Mouse (Mus musculus) MEL (cell line): Measurements from ENCODE around the gene Adgrl4. TPM values are rescaled to one million over a fixed set of nuclear protein-coding genes. Genes with fewer than 3 reads are reported as not detected.

Experiments
- DNase-seq: peaks from one replicate; pipeline ENCODE4 v3.0.0; 2011; ENCODE audit warnings: low read depth, low spot score
- H3K27ac ChIP-seq: 2 replicates; pipeline ENCODE4 v1.5.1; 2012; ENCODE audit warnings: low read depth, mild to moderate bottlenecking, control low read depth, low read length, moderate library complexity; ENCODE audit not compliant: control insufficient read depth
- H3K27me3 ChIP-seq, 2 experiments: fragments of 150-350 bp in 1 of 2; sonication (generic) in 1 of 2; 2 replicates each; pipeline ENCODE4 v1.6.1; 2012; ENCODE audit warnings: low read length in 2 of 2, mild to moderate bottlenecking in 2 of 2, improper control_type of control experiment in 1 of 2, moderate library complexity in 1 of 2; ENCODE audit not compliant: insufficient read depth in 2 of 2, control insufficient read depth in 1 of 2
- H3K36me3 ChIP-seq, 2 experiments: 2 replicates each; pipeline ENCODE4 v1.6.1; 2012 to 2014; ENCODE audit warnings: low read length in 2 of 2, improper control_type of control experiment in 1 of 2, inconsistent platforms in 1 of 2, mild to moderate bottlenecking in 1 of 2; ENCODE audit not compliant: insufficient read depth in 2 of 2, control insufficient read depth in 1 of 2
- H3K4me1 ChIP-seq, 2 experiments: fragments of 150-350 bp in 1 of 2; sonication (generic) in 1 of 2; 2 replicates each; pipeline ENCODE4 v1.6.1; 2012; ENCODE audit warnings: low read length in 2 of 2, improper control_type of control experiment in 1 of 2, mild to moderate bottlenecking in 1 of 2; ENCODE audit not compliant: insufficient read depth in 2 of 2, control insufficient read depth in 1 of 2
- H3K4me3 ChIP-seq, 2 experiments: fragments of 150-350 bp in 1 of 2; sonication (generic) in 1 of 2; 2 replicates each; pipeline ENCODE4 v1.5.1; 2012; ENCODE audit warnings: low read depth in 2 of 2, low read length in 2 of 2, mild to moderate bottlenecking in 2 of 2, moderate library complexity in 2 of 2, control low read depth in 1 of 2, improper control_type of control experiment in 1 of 2; ENCODE audit not compliant: control insufficient read depth in 1 of 2, insufficient read depth in 1 of 2
- H3K79me2 ChIP-seq: 2 replicates; pipeline ENCODE4 v1.6.1; 2012; ENCODE audit warnings: mild to moderate bottlenecking, low read length, moderate library complexity; ENCODE audit not compliant: control insufficient read depth, poor library complexity, insufficient read depth
- H3K9ac ChIP-seq: 2 replicates; pipeline ENCODE4 v1.6.1; 2012; ENCODE audit warnings: low read depth, mild to moderate bottlenecking, control low read depth, low read length, moderate library complexity; ENCODE audit not compliant: control insufficient read depth, poor library complexity, severe bottlenecking
- H3K9me3 ChIP-seq: fragments of 150-350 bp; sonication (generic); replicated peaks from 2 replicates; pipeline ENCODE4 v1.6.1; 2012; ENCODE audit warnings: mild to moderate bottlenecking, low read length, improper control_type of control experiment, moderate library complexity; ENCODE audit not compliant: insufficient read depth
- BHLHE40 ChIP-seq: IDR thresholded peaks from 2 replicates; pipeline ENCODE4 v1.6.1; 2012; ENCODE audit warnings: low read depth, mild to moderate bottlenecking, inconsistent platforms, low read length, improper control_type of control experiment, borderline replicate concordance
- CHD1 ChIP-seq: IDR thresholded peaks from 2 replicates; pipeline ENCODE4 v1.6.1; 2012; ENCODE audit warnings: low read depth, mild to moderate bottlenecking, inconsistent platforms, low read length, improper control_type of control experiment
- CHD2 ChIP-seq: IDR thresholded peaks from 2 replicates; pipeline ENCODE4 v1.6.1; 2011; ENCODE audit warnings: low read length, improper control_type of control experiment
- CTCF ChIP-seq, 3 experiments: IDR thresholded peaks in 2 of 3; conservative IDR thresholded peaks in 1 of 3; 2 replicates each; pipeline ENCODE4 v1.5.1; 2011 to 2012; ENCODE audit warnings: low read length in 3 of 3, low read depth in 2 of 3, mild to moderate bottlenecking in 2 of 3, improper control_type of control experiment in 1 of 3, inconsistent platforms in 1 of 3, mixed read lengths in 1 of 3, moderate library complexity in 1 of 3; ENCODE audit not compliant: control insufficient read depth in 1 of 3, insufficient read depth in 1 of 3, poor library complexity in 1 of 3, severe bottlenecking in 1 of 3
- EP300 ChIP-seq, 2 experiments: IDR thresholded peaks; 2 replicates each; pipeline ENCODE4 v1.6.1; 2011; ENCODE audit warnings: improper control_type of control experiment in 2 of 2, low read length in 2 of 2, low read depth in 1 of 2, mild to moderate bottlenecking in 1 of 2
- ETS1 ChIP-seq: IDR thresholded peaks from 2 replicates; pipeline ENCODE4 v1.6.1; 2012; ENCODE audit warnings: low read depth, mild to moderate bottlenecking, inconsistent platforms, low read length, improper control_type of control experiment, moderate library complexity
- GABPA ChIP-seq: IDR thresholded peaks from 2 replicates; pipeline ENCODE4 v1.6.1; 2012; ENCODE audit warnings: low read depth, mild to moderate bottlenecking, inconsistent platforms, low read length, improper control_type of control experiment, moderate library complexity
- GATA1 ChIP-seq: IDR thresholded peaks from 2 replicates; pipeline ENCODE4 v1.6.1; 2011; ENCODE audit warnings: low read depth, low read length, improper control_type of control experiment
- HCFC1 ChIP-seq: IDR thresholded peaks from 2 replicates; pipeline ENCODE4 v1.6.1; 2012; ENCODE audit warnings: low read depth, mild to moderate bottlenecking, inconsistent platforms, low read length, improper control_type of control experiment, moderate library complexity
- KAT2A ChIP-seq: conservative IDR thresholded peaks from 2 replicates; pipeline ENCODE4 v1.6.1; 2012; ENCODE audit warnings: low read depth, low read length, improper control_type of control experiment, inconsistent platforms
- MAFK ChIP-seq: IDR thresholded peaks from 2 replicates; pipeline ENCODE4 v1.6.1; 2011; ENCODE audit warnings: low read depth, mild to moderate bottlenecking, low read length, improper control_type of control experiment, borderline replicate concordance
- MEF2A ChIP-seq: IDR thresholded peaks from 2 replicates; pipeline ENCODE4 v1.6.1; 2014; ENCODE audit warnings: low read depth, mild to moderate bottlenecking, inconsistent platforms, low read length, improper control_type of control experiment; ENCODE audit not compliant: poor library complexity, insufficient replicate concordance, severe bottlenecking; ENCODE audit errors: extremely low read depth
- MXI1 ChIP-seq: IDR thresholded peaks from 2 replicates; pipeline ENCODE4 v1.6.1; 2011; ENCODE audit warnings: mild to moderate bottlenecking, low read depth, low read length, improper control_type of control experiment
- NRF1 ChIP-seq: IDR thresholded peaks from 2 replicates; pipeline ENCODE4 v1.6.1; 2014; ENCODE audit warnings: low read depth, mild to moderate bottlenecking, inconsistent platforms, low read length, improper control_type of control experiment, moderate library complexity; ENCODE audit not compliant: poor library complexity, insufficient read depth, severe bottlenecking
- POLR2AphosphoS2 ChIP-seq: IDR thresholded peaks from 2 replicates; pipeline ENCODE4 v1.6.1; 2011; ENCODE audit warnings: low read length, improper control_type of control experiment
- RAD21 ChIP-seq: IDR thresholded peaks from 2 replicates; pipeline ENCODE4 v1.6.1; 2011; ENCODE audit warnings: mild to moderate bottlenecking, low read depth, low read length, improper control_type of control experiment
- RCOR1 ChIP-seq: IDR thresholded peaks from 2 replicates; pipeline ENCODE4 v1.6.1; 2012; ENCODE audit warnings: low read depth, mild to moderate bottlenecking, inconsistent platforms, low read length, improper control_type of control experiment
- SIN3A ChIP-seq: IDR thresholded peaks from 2 replicates; pipeline ENCODE4 v1.6.1; 2012; ENCODE audit warnings: low read length, improper control_type of control experiment, inconsistent platforms
- SMC3 ChIP-seq: IDR thresholded peaks from 2 replicates; pipeline ENCODE4 v1.6.1; 2011; ENCODE audit warnings: low read depth, low read length, improper control_type of control experiment
- TAL1 ChIP-seq: IDR thresholded peaks from 2 replicates; pipeline ENCODE4 v1.6.1; 2012; ENCODE audit warnings: mild to moderate bottlenecking, inconsistent platforms, low read length, moderate library complexity, mixed read lengths
- TCF12 ChIP-seq: IDR thresholded peaks from 2 replicates; pipeline ENCODE4 v1.6.1; 2014; ENCODE audit warnings: low read depth, mild to moderate bottlenecking, inconsistent platforms, low read length, improper control_type of control experiment, moderate library complexity
- USF1 ChIP-seq: IDR thresholded peaks from 2 replicates; pipeline ENCODE4 v1.6.1; 2014; ENCODE audit warnings: low read depth, mild to moderate bottlenecking, inconsistent platforms, low read length, improper control_type of control experiment, moderate library complexity
- USF2 ChIP-seq, 2 experiments: IDR thresholded peaks; 2 replicates each; pipeline ENCODE4 v1.6.1; 2011 to 2012; ENCODE audit warnings: improper control_type of control experiment in 2 of 2, low read length in 2 of 2, borderline replicate concordance in 1 of 2, inconsistent platforms in 1 of 2, low read depth in 1 of 2, mild to moderate bottlenecking in 1 of 2; ENCODE audit not compliant: insufficient read depth in 1 of 2
- ZC3H11A ChIP-seq: IDR thresholded peaks from 2 replicates; pipeline ENCODE4 v1.6.1; 2012; ENCODE audit warnings: low read depth, mild to moderate bottlenecking, inconsistent platforms, low read length, improper control_type of control experiment
- ZMIZ1 ChIP-seq: IDR thresholded peaks from 2 replicates; pipeline ENCODE4 v1.6.1; 2012; ENCODE audit warnings: low read depth, mild to moderate bottlenecking, inconsistent platforms, low read length, improper control_type of control experiment, moderate library complexity
- polyA plus RNA-seq, 2 experiments: library from polyadenylated mRNA; stranded (reverse) in 1 of 2; unstranded in 1 of 2; fragments of >175 nt in 1 of 2; fragments of >200 nt in 1 of 2; gene quantifications; 2 replicates each; pipeline versions ENCODE4 v1.2.1 to v1.2.4; 2012; ENCODE audit warnings: low replicate concordance in 2 of 2, low read depth in 1 of 2; ENCODE audit not compliant: insufficient read length in 2 of 2, insufficient read depth in 1 of 2, missing spikeins in 1 of 2
- total RNA-seq: library from RNA; depleted of rRNA; stranded (reverse); fragments of 300-350 nt; gene quantifications from 2 replicates; pipeline ENCODE4 v1.2.3, GENCODE M21; 2012

The Adgrl4 gene
- total and polyA plus RNA-seq, 3 experiments = not detected

DNA sequence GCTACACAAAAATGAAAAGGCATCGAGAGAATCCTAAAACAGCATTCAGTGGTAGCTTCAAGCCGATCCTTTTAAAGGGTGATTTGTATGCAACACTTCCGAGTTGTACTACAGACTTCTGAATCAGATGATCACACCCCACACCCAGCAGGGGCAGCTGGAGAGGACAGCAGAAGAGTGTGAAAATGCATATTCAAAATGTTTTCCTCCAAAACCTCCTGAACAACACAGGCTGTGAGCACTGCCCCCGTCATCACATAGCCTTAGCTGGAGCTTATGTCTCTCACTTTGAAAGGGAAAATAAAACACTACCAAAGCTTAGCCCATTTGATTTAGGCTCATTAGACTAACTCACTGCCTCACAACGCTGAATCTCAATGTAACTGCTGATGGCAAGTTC is 113.3 kb downstream of the Adgrl4 start:
- no peaks in the 10 kb centered on the region for H3K9me3 ChIP-seq
- H3K4me3 ChIP-seq = no peak overlapping the region
- H3K27ac ChIP-seq = no peak overlapping the region
- H3K36me3 ChIP-seq = no peaks in the 10 kb centered on the region
- H3K79me2 ChIP-seq = no peaks in the 10 kb centered on the region
- no peak for DNase-seq
- H3K4me1 ChIP-seq = no peaks in the 10 kb centered on the region
- TF ChIP-seq SIN3A (no peak), KAT2A (no peak), MEF2A (no peak), EP300 (IDR thresholded peaks at IDR 0.05; ENCODE audit: low read depth in 1 of 2, low read length in 2 of 2) (no peak), POLR2AphosphoS2 (no peak), USF1 (no peak), ETS1 (no peak), GATA1 (no peak)
- TF ChIP-seq, all 39 proteins: peak for 0
- no peaks in the 10 kb centered on the region for H3K27me3 ChIP-seq
- no peak overlapping the region for H3K9ac ChIP-seq

DNA sequence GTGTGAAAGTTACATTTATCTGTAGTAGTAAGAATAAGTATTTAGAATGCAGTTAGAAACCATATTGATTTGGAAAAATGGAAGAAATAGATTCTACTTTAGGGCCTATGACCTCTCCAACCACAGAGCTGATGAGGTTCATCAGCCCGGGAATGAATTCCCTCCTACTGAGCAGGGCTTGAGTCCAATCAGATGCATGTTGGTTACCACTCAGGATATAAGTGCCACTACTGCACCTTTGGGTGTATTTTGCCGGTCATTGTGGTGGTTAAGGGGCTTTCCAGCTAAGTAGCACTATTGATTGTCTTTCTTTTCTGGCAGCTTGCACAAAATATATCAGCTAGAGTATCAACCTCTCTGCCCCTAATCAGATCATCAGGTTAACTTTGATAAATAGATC is 118.9 kb downstream of the Adgrl4 start:
- Histone ChIP-seq H3K27me3 (no peaks in the 10 kb centered on the region), H3K9ac (no peak overlapping the region), H3K27ac (no peak overlapping the region), H3K79me2 (no peaks in the 10 kb centered on the region)
- TF ChIP-seq GABPA (no peak), HCFC1 (no peak), USF2 (IDR thresholded peaks at IDR 0.05; ENCODE audit: borderline replicate concordance in 1 of 2, insufficient read depth in 1 of 2, low read depth in 1 of 2, low read length in 2 of 2) (no peak)
- TF ChIP-seq, all 39 proteins: peak for 0
- no peak for DNase-seq
- Histone ChIP-seq H3K9me3 (no peaks in the 10 kb centered on the region), H3K36me3 (no peaks in the 10 kb centered on the region), H3K4me1 (no peaks in the 10 kb centered on the region), H3K4me3 (no peak overlapping the region)

DNA sequence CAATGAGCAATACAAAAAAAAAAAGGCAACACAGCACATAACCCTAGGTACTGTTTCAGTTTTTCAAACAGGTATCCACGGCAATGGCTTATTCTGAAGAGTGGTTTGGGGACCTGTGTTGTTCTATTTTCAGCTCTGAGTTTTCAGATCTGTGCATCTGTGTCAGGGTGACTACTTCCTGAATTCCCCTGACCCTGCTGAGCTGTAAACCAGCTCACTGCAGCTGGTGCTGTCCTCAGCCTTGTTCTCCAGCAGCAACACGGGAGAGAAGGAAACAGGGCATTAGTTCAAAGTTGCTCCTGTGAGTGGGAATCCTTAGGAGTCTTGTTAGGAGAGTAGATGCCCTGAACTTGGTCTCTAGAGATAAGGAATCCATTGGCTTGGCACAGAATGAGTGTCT is 119.4 kb downstream of the Adgrl4 start:
- no peak overlapping the region for H3K27ac ChIP-seq
- no peak overlapping the region for H3K4me3 ChIP-seq
- no peak overlapping the region for H3K9ac ChIP-seq
- H3K9me3 ChIP-seq = no peaks in the 10 kb centered on the region
- no peaks in the 10 kb centered on the region for H3K4me1 ChIP-seq
- H3K27me3 ChIP-seq = no peaks in the 10 kb centered on the region
- H3K79me2 ChIP-seq = no peaks in the 10 kb centered on the region
- TF ChIP-seq EP300 (IDR thresholded peaks at IDR 0.05; ENCODE audit: low read depth in 1 of 2, low read length in 2 of 2) (no peak), TCF12 (no peak), CTCF (IDR thresholded peaks at IDR 0.05 in 2 of 3, conservative IDR thresholded peaks at IDR 0.05 in 1 of 3; ENCODE audit: control insufficient read depth in 1 of 3, insufficient read depth in 1 of 3, low read depth in 2 of 3, low read length in 3 of 3, poor library complexity in 1 of 3, severe bottlenecking in 1 of 3) (no peak), GABPA (no peak), RAD21 (no peak), BHLHE40 (no peak), MXI1 (no peak), SMC3 (no peak), RCOR1 (no peak), USF2 (IDR thresholded peaks at IDR 0.05; ENCODE audit: borderline replicate concordance in 1 of 2, insufficient read depth in 1 of 2, low read depth in 1 of 2, low read length in 2 of 2) (no peak), CHD2 (no peak), CHD1 (no peak), KAT2A (no peak), GATA1 (no peak), TAL1 (no peak), NRF1 (no peak), MAFK (no peak), ZMIZ1 (no peak), ZC3H11A (no peak), POLR2AphosphoS2 (no peak)
- DNase-seq = no peak
- no peaks in the 10 kb centered on the region for H3K36me3 ChIP-seq
